Mouse (Mus musculus): ENCODE results near the gene Olfr331. TPM values are rescaled to one million over a fixed set of nuclear protein-coding genes. Genes with fewer than 3 reads are reported as not detected.
"Not testable (repeated sequence)": the region's sequence is repeated elsewhere in the genome, so short reads cannot be mapped to it uniquely, and the experiment has no call there.

The Olfr331 gene
- polyA plus RNA-seq (2016; fragmentation: Nextera tagmentation; extraction: Ambion mirVana): not detected in 2 replicates

DNA sequence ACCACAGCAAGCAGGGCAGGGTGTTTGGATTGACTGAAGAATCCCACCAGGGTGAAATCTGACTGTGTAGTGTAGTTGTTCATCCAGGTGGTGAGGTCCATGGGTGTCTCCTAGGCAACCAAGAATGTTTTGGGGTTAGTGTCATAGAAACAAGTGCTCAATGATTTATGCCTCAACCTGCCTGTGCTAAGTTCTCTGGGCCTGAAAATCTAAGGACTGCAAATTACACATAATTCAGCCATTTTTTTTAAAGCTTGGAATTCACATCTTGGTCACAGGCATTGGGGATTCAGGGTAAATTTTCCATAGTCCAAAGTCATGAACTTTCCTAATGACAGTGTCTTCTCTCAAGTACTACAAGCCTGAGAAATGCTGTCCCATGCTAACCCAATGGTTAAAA is at the start of gene Olfr331:
Gene Olfr331, minus strand, starts transcription at position 101 of the 400 bp plus-strand sequence.
- H3K36me3 ChIP-seq (replicated peaks); H3K4me1 ChIP-seq; H3K4me3 ChIP-seq; H3K9me3 ChIP-seq; DNase-seq (ENCODE audit: low spot score); H3K27me3 ChIP-seq (replicated peaks; ENCODE audit: low read depth, poor library complexity, severe bottlenecking); H3K27ac ChIP-seq (replicated peaks): not testable (repeated sequence)

DNA sequence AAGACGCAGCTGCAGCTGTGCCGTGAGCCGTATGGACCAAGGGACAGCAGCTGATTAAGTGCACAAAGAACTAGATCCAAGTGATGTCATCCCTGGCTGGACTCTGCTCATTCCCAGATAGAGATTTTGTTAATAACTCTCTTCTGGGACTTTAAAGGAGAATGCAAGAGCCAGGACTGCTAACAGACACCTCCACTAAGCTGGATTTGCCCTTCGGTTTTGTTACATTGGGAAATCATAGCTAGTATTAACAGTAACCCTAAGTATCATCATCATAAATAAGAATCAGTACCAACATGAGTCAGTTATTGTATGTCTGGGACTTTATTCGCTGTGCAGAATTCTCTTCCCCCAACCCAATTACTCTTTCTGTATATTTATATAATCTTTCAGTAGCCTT is 44.0 kb upstream of the Olfr331 start, which contains the start of gene Olfr329-ps:
Gene Olfr329-ps, minus strand, starts transcription at position 101 of the 400 bp plus-strand sequence.
- 84% methylated on average over 5 of the region's 5 CpGs for WGBS
- no peaks in the 10 kb centered on the region for H3K9me3 ChIP-seq
- no peaks in the 10 kb centered on the region for H3K36me3 ChIP-seq (replicated peaks)

DNA sequence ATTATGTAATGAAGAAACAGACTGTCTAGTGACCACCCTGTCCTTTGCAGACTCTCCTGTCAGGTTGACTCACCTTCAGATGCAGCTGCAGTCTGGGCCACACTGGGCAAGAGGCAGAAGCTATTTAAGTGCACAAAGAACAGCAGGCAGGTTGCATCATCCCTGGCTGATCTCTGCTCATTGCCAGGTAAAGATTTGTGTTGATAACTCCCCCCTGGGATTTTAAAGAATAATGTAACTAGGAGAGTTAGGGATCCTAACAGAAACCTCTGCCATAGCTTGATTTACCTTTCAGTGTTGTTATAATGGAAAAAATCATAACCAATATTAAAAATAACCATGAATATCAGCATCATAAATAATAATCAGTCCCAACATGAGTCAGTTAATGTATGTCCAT is 32.4 kb upstream of the Olfr331 start, which contains the start of gene Olfr330:
Gene Olfr330, minus strand, starts transcription at position 101 of the 400 bp plus-strand sequence.
- H3K4me1 ChIP-seq; H3K9me3 ChIP-seq; H3K27me3 ChIP-seq (replicated peaks; ENCODE audit: low read depth, poor library complexity, severe bottlenecking); H3K27ac ChIP-seq (replicated peaks); H3K36me3 ChIP-seq (replicated peaks); DNase-seq (ENCODE audit: low spot score); H3K4me3 ChIP-seq: not testable (repeated sequence)

More for the DNA sequence above, 44.0 kb upstream of the Olfr331 start, which contains the start of gene Olfr329-ps:
- DNase-seq (ENCODE audit: low spot score): no peak
- no peak within 1 kb of the TSS for H3K4me3 ChIP-seq
- no peaks in the 10 kb centered on the region for H3K4me1 ChIP-seq
- H3K27ac ChIP-seq (replicated peaks): no peak within 1 kb of the TSS
- no peaks in the 10 kb centered on the region for H3K27me3 ChIP-seq (replicated peaks; ENCODE audit: low read depth, poor library complexity, severe bottlenecking)

DNA sequence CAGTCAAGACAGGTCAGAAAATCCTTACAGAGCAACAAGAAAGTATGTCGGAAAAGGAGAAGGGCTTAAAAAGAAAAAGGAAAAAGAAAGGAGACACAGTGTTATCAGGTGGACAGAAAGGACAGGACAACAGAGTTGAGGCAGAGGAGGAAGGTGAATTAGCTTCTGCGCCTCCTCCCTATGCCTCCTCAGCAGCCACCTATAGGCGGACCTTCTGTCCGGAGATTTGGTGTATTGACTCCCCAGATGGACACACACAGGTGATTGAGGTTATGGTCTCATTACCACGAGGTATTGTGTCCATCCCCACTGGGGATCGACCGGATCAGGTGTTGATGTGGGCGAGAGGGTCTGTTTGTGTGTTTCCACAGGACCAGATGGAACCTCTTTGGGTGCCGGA is 17.4 kb upstream of the Olfr331 start:
- H3K27me3 ChIP-seq (replicated peaks; ENCODE audit: low read depth, poor library complexity, severe bottlenecking); H3K4me1 ChIP-seq: not testable (repeated sequence)
- 92% methylated on average over 8 of the region's 9 CpGs for WGBS

DNA sequence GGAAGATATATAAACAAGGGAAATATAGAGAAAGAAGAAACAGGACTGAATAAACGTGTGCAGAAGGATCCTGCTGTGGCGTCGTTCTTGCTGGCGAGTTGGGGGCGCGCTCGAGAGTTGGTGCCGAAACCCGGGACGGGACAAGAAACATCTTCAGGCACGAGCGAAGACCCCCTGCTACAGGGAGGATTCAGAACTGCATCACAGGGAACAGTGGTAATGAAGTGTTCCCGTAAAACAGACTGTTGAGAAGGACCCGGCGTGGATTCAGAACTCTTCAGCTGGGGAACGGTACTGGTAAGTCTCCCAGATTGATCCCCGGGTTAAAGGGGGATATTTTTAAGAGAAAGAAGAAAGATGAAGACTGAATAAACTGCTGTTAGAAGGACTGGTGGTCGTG is 16.5 kb upstream of the Olfr331 start:
- not testable (repeated sequence) for H3K9me3 ChIP-seq; H3K4me3 ChIP-seq; H3K27me3 ChIP-seq (replicated peaks; ENCODE audit: low read depth, poor library complexity, severe bottlenecking); H3K4me1 ChIP-seq; DNase-seq (ENCODE audit: low spot score); H3K27ac ChIP-seq (replicated peaks); H3K36me3 ChIP-seq (replicated peaks)
- WGBS: 93% methylated on average over 18 of the region's 18 CpGs

More for the DNA sequence above, 17.4 kb upstream of the Olfr331 start:
- not testable (repeated sequence) for H3K9me3 ChIP-seq; H3K27ac ChIP-seq (replicated peaks); H3K36me3 ChIP-seq (replicated peaks); H3K4me3 ChIP-seq; DNase-seq (ENCODE audit: low spot score)

DNA sequence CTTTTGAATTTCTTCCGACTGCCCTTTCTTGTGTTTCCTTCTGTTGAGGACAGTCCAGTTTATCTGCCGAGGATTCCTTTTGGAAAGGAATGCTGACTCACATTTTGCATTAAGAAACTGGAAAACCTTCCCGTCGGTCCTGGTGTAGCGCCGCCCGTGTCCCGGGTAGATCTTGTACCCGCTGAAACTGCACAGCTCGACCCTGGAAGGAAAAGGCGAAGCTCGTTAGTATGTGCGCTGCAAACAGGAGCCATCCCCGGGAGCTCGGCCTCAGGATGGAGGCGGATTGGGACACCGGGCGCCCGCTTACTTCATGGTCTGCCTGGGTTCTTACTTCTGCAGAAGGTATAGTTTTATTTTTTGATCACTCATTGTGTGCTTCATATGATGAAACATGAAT is 6.7 kb upstream of the Olfr331 start:
- H3K27me3 ChIP-seq (replicated peaks; ENCODE audit: low read depth, poor library complexity, severe bottlenecking); H3K36me3 ChIP-seq (replicated peaks); H3K4me3 ChIP-seq; H3K4me1 ChIP-seq; DNase-seq (ENCODE audit: low spot score); H3K9me3 ChIP-seq; H3K27ac ChIP-seq (replicated peaks): not testable (repeated sequence)
- 87% methylated on average over 19 of the region's 19 CpGs for WGBS

DNA sequence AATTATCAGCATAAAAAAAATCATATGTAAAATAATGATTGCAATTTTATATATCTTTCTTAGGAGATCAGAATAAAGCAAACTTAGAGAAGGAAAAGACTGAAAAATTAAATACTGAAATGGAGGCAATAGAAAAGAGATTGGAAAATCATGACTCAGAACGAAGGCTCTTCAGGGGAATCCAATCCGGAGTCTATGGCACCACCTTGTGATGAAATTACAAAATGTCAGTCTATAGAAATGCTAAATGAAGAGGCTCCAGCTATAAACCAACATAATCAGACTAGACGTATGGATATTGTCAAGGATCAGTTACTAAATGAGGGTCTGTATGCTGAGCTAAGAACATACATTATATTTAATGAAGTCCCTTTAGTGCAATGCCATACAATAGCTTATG is 3.1 kb downstream of the Olfr331 start:
- no peak for DNase-seq (ENCODE audit: low spot score)
- no peak overlapping the region for H3K4me3 ChIP-seq
- no peak overlapping the region for H3K27ac ChIP-seq (replicated peaks)
- H3K27me3 ChIP-seq (replicated peaks; ENCODE audit: low read depth, poor library complexity, severe bottlenecking): no peaks in the 10 kb centered on the region
- WGBS: 73% methylated on average over 3 of the region's 3 CpGs
- H3K4me1 ChIP-seq: no peaks in the 10 kb centered on the region
- H3K36me3 ChIP-seq (replicated peaks): no peaks in the 10 kb centered on the region
- no peaks in the 10 kb centered on the region for H3K9me3 ChIP-seq

DNA sequence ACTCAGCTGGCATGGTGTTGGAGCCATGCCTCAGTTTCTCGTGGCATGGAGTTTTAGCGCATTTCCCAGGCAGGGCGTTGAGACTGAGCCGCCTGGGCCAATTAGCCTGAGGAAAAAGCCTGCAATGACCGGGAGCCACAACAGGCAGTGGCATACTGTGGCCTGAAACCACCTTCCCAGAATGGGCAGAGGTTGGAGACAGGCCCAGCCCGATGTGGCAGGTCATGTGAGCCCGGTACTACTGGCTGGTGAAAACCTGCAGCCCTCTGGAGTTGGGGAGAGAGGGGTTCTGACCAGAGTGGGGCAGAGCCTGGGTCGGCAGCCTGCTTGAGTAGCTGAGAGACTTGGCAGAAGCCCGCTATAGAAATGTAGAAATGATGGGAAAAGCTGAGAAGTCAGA is 3.6 kb downstream of the Olfr331 start:
- no peak for DNase-seq (ENCODE audit: low spot score)
- Histone ChIP-seq H3K4me1 (no peaks in the 10 kb centered on the region), H3K9me3 (no peaks in the 10 kb centered on the region), H3K27me3 (replicated peaks; ENCODE audit: low read depth, poor library complexity, severe bottlenecking) (no peaks in the 10 kb centered on the region), H3K4me3 (no peak overlapping the region), H3K27ac (replicated peaks) (no peak overlapping the region), H3K36me3 (replicated peaks) (no peaks in the 10 kb centered on the region)
- WGBS: 83% methylated on average over 9 of the region's 9 CpGs

DNA sequence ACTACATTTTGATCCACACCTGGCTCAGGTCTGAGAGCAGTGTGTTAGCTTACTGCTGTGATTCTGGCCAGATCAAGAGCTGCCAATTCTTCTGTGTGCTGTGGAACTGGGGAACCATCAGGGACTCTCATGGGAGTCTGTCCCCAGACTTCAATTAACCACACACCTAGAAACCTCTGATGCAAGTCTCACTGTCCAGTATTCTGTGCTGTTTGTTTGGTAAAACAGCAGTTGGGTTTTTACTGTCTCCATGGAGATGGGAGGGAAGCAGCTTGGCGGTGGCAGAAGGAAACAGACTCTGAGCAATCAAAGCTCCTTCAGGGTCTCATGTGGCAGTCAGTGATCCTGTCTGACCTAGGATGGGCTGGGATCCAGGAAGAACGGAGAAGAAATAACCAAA is 9.9 kb downstream of the Olfr331 start, which contains the start of gene Olfr332:
Gene Olfr332, minus strand, starts transcription at position 101 of the 400 bp plus-strand sequence.
- no peaks in the 10 kb centered on the region for H3K4me1 ChIP-seq
- WGBS: 87% methylated on average over 2 of the region's 2 CpGs
- no peaks in the 10 kb centered on the region for H3K27me3 ChIP-seq (replicated peaks; ENCODE audit: low read depth, poor library complexity, severe bottlenecking)
- no peaks in the 10 kb centered on the region for H3K36me3 ChIP-seq (replicated peaks)
- no peak for DNase-seq (ENCODE audit: low spot score)
- no peak within 1 kb of the TSS for H3K27ac ChIP-seq (replicated peaks)
- H3K4me3 ChIP-seq: no peak within 1 kb of the TSS
- no peaks in the 10 kb centered on the region for H3K9me3 ChIP-seq

DNA sequence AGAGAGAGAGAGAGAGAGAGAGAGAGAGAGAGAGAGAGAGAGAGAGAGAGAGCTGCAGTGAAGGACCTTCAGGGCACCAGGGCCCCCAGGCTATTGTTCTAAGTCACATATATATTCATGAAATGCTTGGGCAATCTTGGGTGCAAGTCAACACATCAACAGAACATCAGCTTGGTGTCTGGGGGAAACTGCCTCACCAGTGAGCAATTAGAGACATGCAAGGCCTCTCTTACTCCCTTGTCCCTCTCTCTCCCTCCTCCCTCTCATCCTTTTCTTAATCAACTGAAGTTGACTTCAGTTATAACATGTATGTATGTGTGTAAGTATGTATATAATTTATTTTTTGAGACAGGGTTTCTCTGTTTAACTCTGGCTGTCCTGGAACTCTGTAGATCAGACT is 40.2 kb downstream of the Olfr331 start, which contains the start of gene Olfr30:
Gene Olfr30, minus strand, starts transcription at position 101 of the 400 bp plus-strand sequence.
- DNase-seq (ENCODE audit: low spot score): no peak
- Histone ChIP-seq H3K27me3 (replicated peaks; ENCODE audit: low read depth, poor library complexity, severe bottlenecking) (no peaks in the 10 kb centered on the region), H3K4me1 (no peaks in the 10 kb centered on the region), H3K27ac (replicated peaks) (no peak within 1 kb of the TSS), H3K4me3 (no peak within 1 kb of the TSS), H3K9me3 (no peaks in the 10 kb centered on the region), H3K36me3 (replicated peaks) (no peaks in the 10 kb centered on the region)

DNA sequence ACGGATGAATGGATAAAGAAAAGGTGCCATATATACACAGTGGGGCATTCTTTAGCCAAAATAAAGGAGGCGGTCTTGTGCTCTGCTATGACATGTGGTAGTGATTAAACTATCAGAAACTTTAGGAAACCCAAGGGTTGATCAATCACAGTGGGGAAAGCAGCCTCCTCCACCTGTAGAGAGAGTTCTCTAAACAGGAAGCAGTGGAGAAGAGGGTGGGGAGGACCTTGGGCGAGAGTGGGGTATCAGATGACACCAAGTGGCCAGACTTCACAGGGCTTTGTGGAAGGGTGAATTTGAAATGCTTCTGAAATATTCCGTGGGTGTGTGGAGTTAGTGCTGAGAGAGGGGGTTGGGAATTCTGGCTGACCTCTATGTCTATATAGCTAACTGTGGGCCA is 48.8 kb downstream of the Olfr331 start:
- peak; percentile 72 for DNase-seq (ENCODE audit: low spot score)
- Histone ChIP-seq H3K4me1 (peaks cover 28% of the 10 kb centered on the region), H3K9me3 (no peaks in the 10 kb centered on the region), H3K27ac (replicated peaks) (peak overlapping the region; percentile 77), H3K4me3 (no peak overlapping the region), H3K36me3 (replicated peaks) (no peaks in the 10 kb centered on the region), H3K27me3 (replicated peaks; ENCODE audit: low read depth, poor library complexity, severe bottlenecking) (no peaks in the 10 kb centered on the region)
- 30% methylated on average over 4 of the region's 4 CpGs for WGBS

DNA sequence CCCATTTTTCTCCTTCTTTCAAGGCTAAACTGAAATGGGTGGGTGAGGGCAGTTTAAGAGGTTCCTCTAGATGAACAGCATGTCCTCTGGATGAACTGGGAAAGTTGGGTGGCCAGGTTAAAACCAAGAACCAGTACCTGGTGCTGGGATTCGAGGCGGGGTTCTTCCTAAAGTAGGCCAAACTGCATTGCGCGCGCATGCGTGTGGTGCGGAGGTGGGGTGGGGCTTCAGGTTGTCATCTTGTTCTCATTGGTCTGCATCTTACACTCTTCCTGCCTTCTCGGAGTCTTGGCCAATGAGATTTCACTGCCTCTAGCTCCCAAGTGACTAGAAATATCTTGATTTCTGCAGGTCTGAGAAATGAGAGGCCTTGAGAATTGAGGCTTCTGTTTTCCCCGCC is 49.6 kb downstream of the Olfr331 start, which contains the start of gene Lypd9:
Gene Lypd9, minus strand, starts transcription at position 165 of the 400 bp plus-strand sequence.
- Histone ChIP-seq H3K36me3 (replicated peaks) (no peaks in the 10 kb centered on the region), H3K4me1 (peaks cover 28% of the 10 kb centered on the region), H3K4me3 (no peak within 1 kb of the TSS), H3K27ac (replicated peaks) (peak within 1 kb of the TSS; percentile 77), H3K27me3 (replicated peaks; ENCODE audit: low read depth, poor library complexity, severe bottlenecking) (no peaks in the 10 kb centered on the region), H3K9me3 (peaks cover 7% of the 10 kb centered on the region)
- 96% methylated on average over 9 of the region's 9 CpGs for whole genome bisulfite sequencing
- peak; percentile 12 for DNase-seq (ENCODE audit: low spot score)
